Mouse (Mus musculus): ENCODE measurements at regions not wholly inside any gene's neighbourhood (a gene's known extent, or its start where the extent isn't known, plus 50 kb on each side); places are given as distances from the start of the nearest gene placed in this dataset.

- peak; percentile 61 for DNase-seq
These were observed 268.4 kb upstream of the Epha6 start for GRCm38 (mm10) chr16:60873726-60874125.

All from retina, postnatal 1 day (tissue).